Mouse (Mus musculus) embryonic facial prominence, embryonic 15.5 days (tissue): Measurements from ENCODE around the gene Gm8947. TPM values are rescaled to one million over a fixed set of nuclear protein-coding genes. Genes with fewer than 3 reads are reported as not detected.
"Not testable (repeated sequence)": the region's sequence is repeated elsewhere in the genome, so short reads cannot be mapped to it uniquely, and the experiment has no call there.

Source experiments
- ATAC-seq: fragments of 200-750 bp; cut with Nextera tagmentation; 2 replicates; pipeline ENCODE4 v1.8.0; 2017; ENCODE audit warnings: low read depth, moderate TSS enrichment; ENCODE audit not compliant: insufficient number of reproducible peaks, low FRiP score, low TSS enrichment
- H3K27ac ChIP-seq: fragments of 300-500 bp; sonication (generic); replicated peaks from 2 replicates; pipeline ENCODE4 v1.5.1; 2015; ENCODE audit warnings: mild to moderate bottlenecking, inconsistent platforms
- H3K27me3 ChIP-seq: fragments of 300-500 bp; sonication (generic); 2 replicates; pipeline ENCODE4 v1.6.1; 2015; ENCODE audit warnings: inconsistent platforms
- H3K36me3 ChIP-seq: fragments of 300-500 bp; sonication (generic); 2 replicates; pipeline ENCODE4 v1.6.1; 2015; ENCODE audit warnings: mild to moderate bottlenecking, inconsistent platforms
- H3K4me1 ChIP-seq: fragments of 300-500 bp; sonication (generic); 2 replicates; pipeline ENCODE4 v1.6.1; 2015; ENCODE audit warnings: inconsistent platforms
- H3K4me2 ChIP-seq: fragments of 300-500 bp; sonication (generic); replicated peaks from 2 replicates; pipeline ENCODE4 v1.6.1; 2015; ENCODE audit warnings: mild to moderate bottlenecking, inconsistent platforms
- H3K4me3 ChIP-seq: fragments of 300-500 bp; sonication (generic); replicated peaks from 2 replicates; pipeline ENCODE4 v1.5.1; 2015; ENCODE audit warnings: mild to moderate bottlenecking, inconsistent platforms
- H3K9ac ChIP-seq: fragments of 300-500 bp; sonication (generic); 2 replicates; pipeline ENCODE4 v1.6.1; 2015; ENCODE audit warnings: inconsistent platforms
- H3K9me3 ChIP-seq: fragments of 300-500 bp; sonication (generic); replicated peaks from 2 replicates; pipeline ENCODE4 v1.6.1; 2016; ENCODE audit warnings: inconsistent platforms
- WGBS: fragments of 180-500 bp; shearing (Covaris S2); methylation state at CpG from one replicate; pipeline ENCODE4 v1.1.7; 2015; 5-methylcytosine and 5-hydroxymethylcytosine counted together
- polyA plus RNA-seq: library from polyadenylated mRNA; unstranded; fragments of >200 nt; fragmentation: Nextera tagmentation; extraction: Ambion mirVana; gene quantifications from 2 replicates; pipeline ENCODE4 v1.2.1, GENCODE M21; 2015

The Gm8947 gene
- polyA plus RNA-seq, 1 experiment from 2014 or later: 0.44 TPM

- 90% methylated on average over 4 of the region's 8 CpGs for WGBS
- H3K9ac ChIP-seq, ATAC-seq, H3K9me3 ChIP-seq, H3K4me1 ChIP-seq, H3K4me3 ChIP-seq, H3K36me3 ChIP-seq, H3K27me3 ChIP-seq, H3K27ac ChIP-seq, H3K4me2 ChIP-seq: not testable (repeated sequence)
These were observed 17.7 kb downstream of the Gm8947 start, which contains the start of gene Gm47996 for GRCm38 (mm10) chr1:151209824-151210355. TSS of gene Gm47996 (plus strand) at chr1:151210131.

GRCm38 (mm10) chr1:151211666-151212065 lies 19.5 kb downstream of the Gm8947 start:
- not testable (repeated sequence) for ATAC-seq, H3K27ac ChIP-seq, H3K36me3 ChIP-seq, H3K4me2 ChIP-seq, H3K9ac ChIP-seq, H3K27me3 ChIP-seq, H3K4me1 ChIP-seq, H3K4me3 ChIP-seq, H3K9me3 ChIP-seq
- WGBS: 87% methylated on average over 5 of the region's 5 CpGs

DNA sequence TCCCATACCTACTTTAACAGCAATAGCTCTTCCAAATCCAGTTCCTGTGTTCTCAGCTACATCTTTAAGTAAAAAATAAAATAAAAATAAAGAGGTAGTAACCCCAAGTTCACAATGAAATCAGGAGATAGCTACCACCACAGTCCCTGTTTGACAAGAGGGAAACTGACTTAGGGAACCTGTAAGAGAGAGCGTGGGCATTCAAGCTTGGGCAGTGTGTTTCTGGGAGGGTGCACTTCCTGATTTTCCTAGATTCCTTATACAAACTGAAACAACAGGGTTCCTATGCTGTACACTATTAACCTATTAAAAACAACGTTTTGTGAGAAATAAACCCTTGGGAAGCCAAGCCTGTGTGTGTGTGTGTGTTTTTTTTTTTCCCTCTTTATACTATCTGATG lies 22.7 kb downstream of the Gm8947 start:
- Histone ChIP-seq H3K4me2 (no peak overlapping the region), H3K36me3 (no peaks in the 10 kb centered on the region), H3K27me3 (no peaks in the 10 kb centered on the region), H3K9me3 (no peaks in the 10 kb centered on the region), H3K4me1 (0 out of 2 replicates have a peak, but pooled peaks cover 4% of the 10 kb centered on the region), H3K4me3 (no peak overlapping the region), H3K9ac (no peak overlapping the region), H3K27ac (no peak overlapping the region)
- ATAC-seq: no peak
- WGBS: 74% methylated on average over 2 of the region's 2 CpGs

DNA sequence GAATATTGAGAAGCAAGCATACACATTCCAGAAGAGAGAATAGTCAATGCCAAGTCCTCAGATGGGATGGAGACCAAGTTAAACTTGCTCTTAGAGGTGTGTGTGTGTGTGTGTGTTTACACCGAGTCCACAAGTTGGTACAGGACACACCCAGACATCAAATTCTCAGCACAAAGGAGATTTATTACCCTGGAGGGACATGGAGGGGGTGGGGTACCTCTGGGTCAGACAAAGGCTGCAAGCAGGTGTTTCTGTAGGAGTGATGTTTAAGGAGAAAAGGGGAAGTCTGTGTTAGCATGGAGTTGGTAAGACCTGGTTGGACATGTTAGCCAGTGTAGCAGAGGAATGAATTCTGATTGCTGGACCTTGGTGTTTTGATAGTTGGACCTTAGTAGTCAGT lies 23.8 kb downstream of the Gm8947 start:
- H3K36me3 ChIP-seq: no peaks in the 10 kb centered on the region
- no peak for ATAC-seq
- H3K27ac ChIP-seq: no peak overlapping the region
- no peak overlapping the region for H3K4me3 ChIP-seq
- no peaks in the 10 kb centered on the region for H3K27me3 ChIP-seq
- WGBS: 61% methylated on average over 1 of the region's 1 CpGs
- no peak overlapping the region for H3K9ac ChIP-seq
- no peaks in the 10 kb centered on the region for H3K9me3 ChIP-seq
- H3K4me2 ChIP-seq: no peak overlapping the region
- 0 out of 2 replicates have a peak, but pooled peaks cover 4% of the 10 kb centered on the region for H3K4me1 ChIP-seq

- Histone ChIP-seq H3K36me3 (no peaks in the 10 kb centered on the region), H3K4me2 (no peak overlapping the region), H3K4me3 (no peak overlapping the region), H3K27me3 (no peaks in the 10 kb centered on the region), H3K27ac (no peak overlapping the region), H3K9ac (no peak overlapping the region), H3K9me3 (no peaks in the 10 kb centered on the region), H3K4me1 (0 out of 2 replicates have a peak, but pooled peaks cover 4% of the 10 kb centered on the region)
- ATAC-seq: no peak
- 64% methylated on average over 3 of the region's 3 CpGs for WGBS
These were observed 24.2 kb downstream of the Gm8947 start for GRCm38 (mm10) chr1:151216417-151216816.

DNA sequence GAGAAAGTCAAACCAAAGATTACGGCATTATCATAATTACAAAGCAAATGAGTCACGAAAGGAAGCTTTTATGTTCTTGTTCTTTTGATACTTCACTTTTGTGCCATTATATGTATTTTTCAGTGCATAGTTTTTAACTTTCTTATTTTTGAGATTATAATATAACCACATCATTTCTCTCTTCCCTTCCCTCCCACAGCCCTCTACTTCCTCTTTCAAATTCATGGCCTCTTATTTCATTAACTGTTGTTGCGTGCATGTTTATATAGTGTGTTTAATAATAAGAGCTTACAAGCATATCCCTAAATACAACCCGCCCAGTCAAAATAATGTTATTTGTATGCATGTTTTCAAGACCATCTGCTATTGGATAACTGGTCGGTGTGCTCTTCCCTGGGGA lies 26.9 kb downstream of the Gm8947 start:
- H3K4me2 ChIP-seq: no peak overlapping the region
- no peak for ATAC-seq
- 0 out of 2 replicates have a peak, but pooled peaks cover 4% of the 10 kb centered on the region for H3K4me1 ChIP-seq
- H3K9ac ChIP-seq: no peak overlapping the region
- 82% methylated on average over 5 of the region's 5 CpGs for WGBS
- H3K4me3 ChIP-seq: no peak overlapping the region
- H3K27ac ChIP-seq: no peak overlapping the region
- H3K27me3 ChIP-seq: no peaks in the 10 kb centered on the region
- no peaks in the 10 kb centered on the region for H3K36me3 ChIP-seq
- H3K9me3 ChIP-seq: no peaks in the 10 kb centered on the region

- H3K4me2 ChIP-seq: no peak overlapping the region
- no peak overlapping the region for H3K4me3 ChIP-seq
- 71% methylated on average over 7 of the region's 7 CpGs for WGBS
- no peak overlapping the region for H3K9ac ChIP-seq
- no peak overlapping the region for H3K27ac ChIP-seq
- no peaks in the 10 kb centered on the region for H3K27me3 ChIP-seq
- no peak for ATAC-seq
- H3K9me3 ChIP-seq: no peaks in the 10 kb centered on the region
- no peaks in the 10 kb centered on the region for H3K4me1 ChIP-seq
- H3K36me3 ChIP-seq: no peaks in the 10 kb centered on the region
These were observed 27.9 kb downstream of the Gm8947 start for GRCm38 (mm10) chr1:151220098-151220497.

DNA sequence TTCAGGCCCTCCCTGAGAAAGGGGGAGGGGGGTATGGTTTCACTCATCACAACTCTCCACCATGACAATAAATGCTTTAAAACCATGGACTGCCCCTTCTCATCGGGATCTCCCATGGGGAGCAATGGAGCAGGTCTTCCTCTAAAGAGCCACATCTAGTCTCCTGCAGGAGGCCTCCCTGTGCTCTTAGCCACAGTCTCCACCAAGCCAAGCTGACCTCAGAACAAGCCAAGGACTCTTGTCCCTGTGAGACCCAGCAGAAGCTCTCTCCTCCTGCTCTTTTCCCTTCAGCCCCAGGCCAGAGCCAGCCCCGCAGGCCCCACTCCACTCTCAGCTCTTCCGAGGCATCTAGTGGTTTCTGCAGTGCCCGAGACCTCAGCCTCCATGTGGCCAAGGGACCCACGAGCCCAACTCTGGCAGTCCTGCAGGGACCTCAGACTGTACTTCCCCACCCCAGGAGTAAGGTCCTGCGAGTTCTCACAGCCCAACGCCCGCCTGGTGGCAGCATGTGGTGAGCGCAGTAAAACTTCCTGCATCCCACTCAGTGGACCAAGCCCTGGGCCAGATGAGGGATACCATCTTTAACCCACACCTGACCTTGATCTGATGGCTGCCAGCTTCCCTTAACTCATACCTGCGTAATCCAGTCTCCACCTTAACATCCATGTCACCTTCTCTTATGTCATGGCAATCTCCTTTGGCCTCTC lies 30.5 kb downstream of the Gm8947 start:
- H3K4me2 ChIP-seq: no peak overlapping the region
- no peak overlapping the region for H3K9ac ChIP-seq
- H3K27ac ChIP-seq: no peak overlapping the region
- no peak for ATAC-seq
- H3K27me3 ChIP-seq: no peaks in the 10 kb centered on the region
- 85% methylated on average over 10 of the region's 10 CpGs for WGBS
- H3K9me3 ChIP-seq: no peaks in the 10 kb centered on the region
- no peak overlapping the region for H3K4me3 ChIP-seq
- H3K36me3 ChIP-seq: no peaks in the 10 kb centered on the region
- H3K4me1 ChIP-seq: no peaks in the 10 kb centered on the region

- Histone ChIP-seq H3K4me1 (no peaks in the 10 kb centered on the region), H3K4me3 (no peak overlapping the region), H3K9ac (no peak overlapping the region), H3K27ac (no peak overlapping the region), H3K4me2 (no peak overlapping the region), H3K9me3 (no peaks in the 10 kb centered on the region), H3K27me3 (no peaks in the 10 kb centered on the region), H3K36me3 (no peaks in the 10 kb centered on the region)
- 78% methylated on average over 1 of the region's 1 CpGs for WGBS
- ATAC-seq: no peak
These were observed 31.2 kb downstream of the Gm8947 start for GRCm38 (mm10) chr1:151223377-151223776.

DNA sequence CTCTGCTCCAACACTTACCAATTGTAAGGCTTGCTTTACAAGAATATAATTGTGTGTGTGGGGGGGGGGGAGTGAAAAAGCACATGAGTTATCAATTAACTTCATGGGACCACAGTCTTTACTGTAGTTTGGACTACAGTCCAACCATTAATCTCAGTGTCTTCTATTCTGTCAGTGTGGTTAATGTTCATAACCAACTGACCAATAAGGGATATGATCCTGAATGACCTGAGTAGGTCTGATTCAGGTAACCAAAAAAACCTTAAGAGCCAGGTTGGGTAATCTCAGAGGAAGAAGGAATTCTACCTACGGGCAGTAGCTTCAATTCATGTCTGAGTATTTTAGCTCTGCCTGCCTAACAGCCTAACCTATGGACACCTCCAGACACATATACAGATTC lies 32.4 kb downstream of the Gm8947 start:
- no peaks in the 10 kb centered on the region for H3K4me1 ChIP-seq
- no peak overlapping the region for H3K27ac ChIP-seq
- no peak for ATAC-seq
- H3K27me3 ChIP-seq: no peaks in the 10 kb centered on the region
- H3K9me3 ChIP-seq: no peaks in the 10 kb centered on the region
- no peaks in the 10 kb centered on the region for H3K36me3 ChIP-seq
- H3K4me2 ChIP-seq: no peak overlapping the region
- no peak overlapping the region for H3K9ac ChIP-seq
- no peak overlapping the region for H3K4me3 ChIP-seq
- 89% methylated on average over 1 of the region's 1 CpGs for WGBS

DNA sequence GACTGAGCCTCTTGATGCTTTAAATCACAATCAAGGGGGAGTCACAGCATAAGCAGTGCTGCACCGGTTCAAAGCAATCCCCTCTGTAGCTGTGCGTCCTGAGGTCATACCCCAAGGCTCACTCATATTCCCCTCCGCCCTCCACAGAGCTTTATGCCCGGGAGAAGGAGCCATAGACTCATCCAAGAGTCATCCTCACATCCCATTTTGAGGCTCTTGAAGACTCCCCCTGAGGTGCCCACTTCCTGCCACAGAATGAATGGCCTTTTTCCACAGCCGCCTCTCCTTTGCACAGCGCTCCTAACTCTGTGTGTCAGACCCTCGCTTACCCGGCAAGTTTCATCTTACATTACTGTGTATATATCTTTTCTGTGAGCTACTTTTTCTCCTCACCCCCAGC lies 35.3 kb downstream of the Gm8947 start:
- H3K4me2 ChIP-seq: no peak overlapping the region
- no peak overlapping the region for H3K27ac ChIP-seq
- H3K4me3 ChIP-seq: no peak overlapping the region
- H3K9me3 ChIP-seq: no peaks in the 10 kb centered on the region
- ATAC-seq: no peak
- 63% methylated on average over 8 of the region's 8 CpGs for WGBS
- no peaks in the 10 kb centered on the region for H3K27me3 ChIP-seq
- H3K9ac ChIP-seq: no peak overlapping the region
- no peaks in the 10 kb centered on the region for H3K36me3 ChIP-seq
- H3K4me1 ChIP-seq: no peaks in the 10 kb centered on the region
